Mouse (Mus musculus): ENCODE data around the gene Nuak1.

The Nuak1 gene

DNA sequence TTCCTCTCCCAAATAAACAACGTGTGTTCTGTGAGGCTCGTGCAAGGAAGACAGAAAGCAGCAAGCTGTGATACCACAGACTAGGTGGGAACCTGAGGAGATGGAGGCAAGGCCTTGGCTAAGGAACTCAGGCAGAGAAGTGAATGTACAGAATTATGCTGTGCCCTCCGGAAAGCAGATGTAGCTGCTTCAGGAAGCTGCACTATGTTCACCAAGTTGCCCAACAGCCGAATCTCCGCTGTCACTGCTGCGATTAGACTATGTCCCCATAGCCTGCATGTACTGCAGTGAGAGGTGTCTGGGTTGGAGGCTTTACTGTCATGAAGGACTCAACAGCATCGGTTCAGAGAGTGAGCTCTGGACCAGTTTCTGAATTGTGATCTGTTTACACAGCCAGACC, 110.6 kb downstream of the Nuak1 start:
- DNase-seq = no peak

DNA sequence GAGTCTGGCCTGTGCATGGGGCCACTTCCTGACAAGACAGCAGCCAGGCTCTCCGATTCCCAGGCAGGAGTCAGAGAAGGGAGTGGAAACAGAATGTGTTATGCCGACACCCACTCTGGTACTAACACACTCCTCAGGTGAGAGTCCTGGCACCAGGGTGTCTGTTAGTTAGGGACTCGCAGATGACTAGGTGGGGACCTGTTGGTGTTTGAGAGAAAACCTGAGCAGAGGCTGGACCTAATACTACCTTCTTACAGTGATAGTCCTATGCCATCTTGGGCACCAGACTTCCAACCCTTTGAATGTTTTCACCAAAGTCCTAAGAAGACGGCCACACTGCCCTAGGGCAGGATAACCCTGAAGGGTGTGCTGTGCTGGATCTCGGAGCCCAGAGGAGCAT, 111.1 kb downstream of the Nuak1 start:
- no peak for DNase-seq

DNA sequence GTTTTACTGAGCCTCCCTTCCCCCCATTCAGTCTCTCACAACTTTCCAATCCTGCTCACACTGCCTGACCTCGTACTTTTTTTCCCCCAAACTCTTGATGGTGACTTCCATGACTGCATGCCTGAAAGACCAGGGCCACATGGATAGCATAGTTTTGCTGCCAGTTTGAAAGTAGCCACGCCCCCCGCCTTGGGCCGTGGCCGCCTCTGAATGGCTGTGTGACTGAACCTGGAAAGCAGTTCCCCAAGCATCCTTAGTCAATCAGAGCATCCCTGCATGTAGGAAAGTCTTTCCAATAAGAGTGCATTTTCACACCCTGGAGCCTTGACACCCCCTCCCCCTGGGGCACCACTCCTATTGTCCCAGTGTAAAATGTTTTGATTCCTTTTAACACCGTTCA, 116.4 kb downstream of the Nuak1 start:
- no peak for DNase-seq

Measured in lung, adult 18-20 months (tissue).